Mouse (Mus musculus) heart, postnatal 0 days (tissue): Measurements from ENCODE around the gene Pard3b.

Source experiments
- CTCF ChIP-seq: IDR thresholded peaks from 2 replicates; pipeline ENCODE4 v1.5.1; 2016; ENCODE audit warnings: antibody characterized with exemption, control low read depth, low read depth
- EP300 ChIP-seq: IDR thresholded peaks from 2 replicates; pipeline ENCODE4 v1.6.1; 2016; ENCODE audit warnings: antibody characterized with exemption, low read depth

DNA sequence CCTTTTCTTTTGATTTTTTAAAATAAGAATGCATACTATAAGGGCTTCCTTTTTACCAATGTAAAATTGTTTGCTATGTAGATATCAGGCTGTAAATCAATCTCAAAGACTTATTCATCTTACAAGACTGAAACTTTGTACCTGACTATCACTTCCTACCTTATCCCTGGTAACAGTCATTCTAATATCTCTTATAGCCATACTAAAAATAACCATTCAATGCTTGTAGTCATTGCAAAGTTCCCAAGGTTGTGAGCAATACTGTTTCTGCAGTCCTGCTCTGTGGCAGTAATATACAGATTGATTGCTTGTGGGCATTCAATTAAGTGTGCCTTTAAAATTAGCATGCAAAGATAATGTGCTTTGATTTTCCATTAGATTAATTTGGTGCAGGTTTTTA is 72.9 kb downstream of the Pard3b start:
- no peak for TF ChIP-seq CTCF
- no peak for TF ChIP-seq EP300
